Mouse (Mus musculus) C2C12 (cell line): ENCODE results near the gene Cabcoco1.

Experiments
- CEBPB ChIP-seq: IDR thresholded peaks from one replicate; pipeline ENCODE4 v1.6.1; 2011; ENCODE audit warnings: low read depth, mild to moderate bottlenecking, control low read depth, moderate library complexity
- CTCF ChIP-seq: IDR thresholded peaks from one replicate; pipeline ENCODE4 v1.5.1; 2011; ENCODE audit not compliant: control insufficient read depth, insufficient read depth, insufficient read length
- FOSL1 ChIP-seq: IDR thresholded peaks from one replicate; pipeline ENCODE4 v1.8.0; 2011; ENCODE audit warnings: mild to moderate bottlenecking, low read length; ENCODE audit not compliant: poor library complexity, insufficient read depth, severe bottlenecking
- MAX ChIP-seq: IDR thresholded peaks from one replicate; pipeline ENCODE4 v1.6.1; 2011; ENCODE audit warnings: mild to moderate bottlenecking, control low read depth
- MYOD1 ChIP-seq: IDR thresholded peaks from one replicate; pipeline ENCODE4 v1.6.1; 2011; ENCODE audit warnings: low read depth; ENCODE audit not compliant: control insufficient read depth, insufficient read length
- USF1 ChIP-seq: IDR thresholded peaks from one replicate; pipeline ENCODE4 v1.6.1; 2011; ENCODE audit warnings: low read depth, mild to moderate bottlenecking, control low read depth, moderate library complexity

- no peak for TF ChIP-seq FOSL1
- no peak for TF ChIP-seq CTCF
- no peak for TF ChIP-seq MAX
- no peak for TF ChIP-seq USF1
- no peak for TF ChIP-seq CEBPB
- no peak for TF ChIP-seq MYOD1
These were observed 40.6 kb downstream of the Cabcoco1 start for GRCm38 (mm10) chr10:68501067-68501466.
